Mouse (Mus musculus): ENCODE measurements around the gene Mettl21c. TPM values are rescaled to one million over a fixed set of nuclear protein-coding genes. Genes with fewer than 3 reads are reported as not detected.
"Not testable (repeated sequence)": the region's sequence is repeated elsewhere in the genome, so short reads cannot be mapped to it uniquely, and the experiment has no call there.

Gene Mettl21c
- polyA plus RNA-seq (2012; rRNA removed) = not detected in 2 replicates

- H3K27me3 ChIP-seq (ENCODE audit: control insufficient read depth, insufficient read depth, low read length) = no peaks in the 10 kb centered on the region
- no peaks in the 10 kb centered on the region for H3K4me1 ChIP-seq (ENCODE audit: control insufficient read depth, insufficient read depth, low read length)
- no peak within 1 kb of the TSS for H3K4me3 ChIP-seq (replicated peaks; ENCODE audit: insufficient read depth, low read depth, low read length)
- no peak for DNase-seq
- no peak within 1 kb of the TSS for H3K27ac ChIP-seq (ENCODE audit: insufficient read depth, low read length)
- TF ChIP-seq POLR2A (IDR thresholded peaks at IDR 0.05; ENCODE audit: borderline replicate concordance, insufficient read depth, low read length) (no peak), CTCF (IDR thresholded peaks at IDR 0.05; ENCODE audit: borderline replicate concordance, insufficient read depth, low read depth, low read length) (no peak)
These were observed at the start of gene Mettl21c for GRCm38 (mm10) chr1:44019934-44020333. Gene Mettl21c (minus strand): TSS chr1:44020034.

GRCm38 (mm10) chr1:44064625-44065024 is 44.8 kb upstream of the Mettl21c start:
- no peak overlapping the region for H3K27ac ChIP-seq (ENCODE audit: insufficient read depth, low read length)
- H3K4me3 ChIP-seq (replicated peaks; ENCODE audit: insufficient read depth, low read depth, low read length) = no peak overlapping the region
- WGBS = 0% methylated on average over 1 of the region's 1 CpGs
- H3K27me3 ChIP-seq (ENCODE audit: control insufficient read depth, insufficient read depth, low read length) = no peaks in the 10 kb centered on the region
- TF ChIP-seq POLR2A (IDR thresholded peaks at IDR 0.05; ENCODE audit: borderline replicate concordance, insufficient read depth, low read length) (no peak), CTCF (IDR thresholded peaks at IDR 0.05; ENCODE audit: borderline replicate concordance, insufficient read depth, low read depth, low read length) (no peak)
- peak; percentile 16 to 17 for DNase-seq
- no peaks in the 10 kb centered on the region for H3K4me1 ChIP-seq (ENCODE audit: control insufficient read depth, insufficient read depth, low read length)

- Histone ChIP-seq H3K27ac (ENCODE audit: insufficient read depth, low read length) (no peak overlapping the region), H3K4me3 (replicated peaks; ENCODE audit: insufficient read depth, low read depth, low read length) (no peak overlapping the region), H3K27me3 (ENCODE audit: control insufficient read depth, insufficient read depth, low read length) (no peaks in the 10 kb centered on the region), H3K4me1 (ENCODE audit: control insufficient read depth, insufficient read depth, low read length) (no peaks in the 10 kb centered on the region)
- 97% methylated on average over 6 of the region's 6 CpGs for WGBS
- TF ChIP-seq CTCF (IDR thresholded peaks at IDR 0.05; ENCODE audit: borderline replicate concordance, insufficient read depth, low read depth, low read length) (no peak), POLR2A (IDR thresholded peaks at IDR 0.05; ENCODE audit: borderline replicate concordance, insufficient read depth, low read length) (no peak)
- DNase-seq = no peak
These were observed 43.6 kb upstream of the Mettl21c start for GRCm38 (mm10) chr1:44063439-44063838.

DNA sequence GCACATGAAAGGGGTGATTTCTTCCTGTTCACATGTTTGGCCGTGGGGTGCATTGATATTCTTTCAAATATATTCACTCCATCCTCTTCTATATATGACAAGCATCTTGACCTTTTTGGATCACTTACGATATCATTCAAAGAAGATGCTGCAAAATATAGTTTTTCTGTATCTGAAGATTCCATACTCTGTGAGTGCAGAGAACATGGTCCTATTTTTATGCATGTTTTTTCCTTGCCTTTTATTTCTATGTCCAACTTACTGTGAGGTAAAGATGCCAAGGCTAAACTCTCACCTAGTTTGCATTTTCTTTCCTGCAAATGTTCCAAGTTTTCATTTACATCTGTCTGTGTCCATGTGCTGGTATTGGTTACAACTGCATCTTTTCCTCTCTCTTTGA is 42.0 kb upstream of the Mettl21c start, which contains the start of gene Gm8251:
Gm8251 (minus strand) TSS at position 101 of the 400 bp plus-strand sequence.
- Histone ChIP-seq H3K4me3 (replicated peaks; ENCODE audit: insufficient read depth, low read depth, low read length) (no peak within 1 kb of the TSS), H3K4me1 (ENCODE audit: control insufficient read depth, insufficient read depth, low read length) (no peaks in the 10 kb centered on the region), H3K27me3 (ENCODE audit: control insufficient read depth, insufficient read depth, low read length) (no peaks in the 10 kb centered on the region), H3K27ac (ENCODE audit: insufficient read depth, low read length) (no peak within 1 kb of the TSS)
- TF ChIP-seq POLR2A (IDR thresholded peaks at IDR 0.05; ENCODE audit: borderline replicate concordance, insufficient read depth, low read length) = no peak
- TF ChIP-seq CTCF (IDR thresholded peaks at IDR 0.05; ENCODE audit: borderline replicate concordance, insufficient read depth, low read depth, low read length) = no peak
- no peak for DNase-seq
- WGBS = 95% methylated on average over 2 of the region's 2 CpGs

DNA sequence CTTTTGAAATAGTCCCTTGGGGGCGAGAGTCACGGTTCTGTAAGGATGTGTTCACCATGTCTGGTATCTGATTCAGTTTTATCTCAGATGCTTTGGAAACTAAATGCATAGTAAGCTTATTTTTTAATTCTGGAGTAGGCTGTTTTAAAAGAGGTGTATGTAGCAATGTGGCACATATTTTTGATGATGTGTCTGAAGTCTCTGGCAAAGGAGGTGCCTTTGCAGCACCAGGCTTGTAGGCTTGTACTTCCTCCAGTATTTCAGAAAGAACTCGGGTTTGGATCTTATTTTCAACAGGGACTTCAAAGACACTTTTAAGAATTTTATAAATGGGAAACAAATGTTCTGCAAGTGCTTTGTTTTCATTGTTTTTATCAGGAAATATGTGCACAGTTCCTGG is 38.0 kb upstream of the Mettl21c start:
- no peak overlapping the region for H3K27ac ChIP-seq (ENCODE audit: insufficient read depth, low read length)
- DNase-seq = no peak
- H3K4me1 ChIP-seq (ENCODE audit: control insufficient read depth, insufficient read depth, low read length) = no peaks in the 10 kb centered on the region

DNA sequence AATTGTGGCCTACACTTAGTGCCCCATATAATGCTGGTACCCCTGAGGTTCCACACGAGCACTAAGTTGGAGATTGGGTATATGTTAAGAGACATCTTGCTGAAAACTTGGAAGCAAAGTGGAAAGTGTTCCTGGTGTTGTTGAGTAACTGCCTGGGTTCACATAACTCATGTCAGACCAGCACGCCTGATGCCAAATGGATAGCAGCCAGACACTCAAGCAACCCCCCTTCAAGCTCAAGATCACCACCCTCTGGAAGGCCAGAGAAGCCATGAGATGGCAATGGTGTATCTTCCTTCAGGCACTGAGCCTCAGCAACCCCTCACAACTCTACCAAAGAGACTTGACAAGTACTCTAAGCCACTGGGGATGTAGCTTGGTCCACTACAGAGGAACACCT is 26.7 kb upstream of the Mettl21c start:
- Histone ChIP-seq H3K27ac (ENCODE audit: insufficient read depth, low read length) (no peak overlapping the region), H3K4me1 (ENCODE audit: control insufficient read depth, insufficient read depth, low read length) (no peaks in the 10 kb centered on the region), H3K27me3 (ENCODE audit: control insufficient read depth, insufficient read depth, low read length) (no peaks in the 10 kb centered on the region), H3K4me3 (replicated peaks; ENCODE audit: insufficient read depth, low read depth, low read length) (no peak overlapping the region)
- no peak for TF ChIP-seq POLR2A (IDR thresholded peaks at IDR 0.05; ENCODE audit: borderline replicate concordance, insufficient read depth, low read length)
- TF ChIP-seq CTCF (IDR thresholded peaks at IDR 0.05; ENCODE audit: borderline replicate concordance, insufficient read depth, low read depth, low read length) = no peak
- DNase-seq = no peak
- whole genome bisulfite sequencing = 62% methylated on average over 2 of the region's 2 CpGs

More for the DNA sequence above, 38.0 kb upstream of the Mettl21c start:
- TF ChIP-seq POLR2A (IDR thresholded peaks at IDR 0.05; ENCODE audit: borderline replicate concordance, insufficient read depth, low read length) = no peak
- TF ChIP-seq CTCF (IDR thresholded peaks at IDR 0.05; ENCODE audit: borderline replicate concordance, insufficient read depth, low read depth, low read length) = no peak
- H3K27me3 ChIP-seq (ENCODE audit: control insufficient read depth, insufficient read depth, low read length) = no peaks in the 10 kb centered on the region
- H3K4me3 ChIP-seq (replicated peaks; ENCODE audit: insufficient read depth, low read depth, low read length) = no peak overlapping the region
- 90% methylated on average over 3 of the region's 3 CpGs for WGBS

DNA sequence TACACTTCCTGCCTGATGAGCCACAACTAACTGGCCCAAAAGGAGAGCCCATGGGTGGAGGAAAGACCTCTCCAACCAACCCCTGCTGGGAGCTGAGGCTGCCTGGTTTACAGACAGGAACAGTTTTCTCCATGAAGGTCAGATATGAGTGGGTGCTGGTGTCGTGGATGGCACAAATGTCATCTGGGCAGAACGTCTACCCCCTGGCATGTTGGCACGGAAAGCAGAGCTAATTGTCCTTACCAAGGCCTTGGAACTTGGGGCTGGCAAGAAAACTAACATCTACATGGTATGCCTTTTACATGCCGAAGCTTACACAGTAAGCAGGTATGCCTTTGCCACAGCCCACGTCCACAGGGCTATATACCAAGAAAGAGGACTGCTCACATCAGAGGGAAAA is 25.9 kb upstream of the Mettl21c start:
- WGBS = 55% methylated on average over 5 of the region's 5 CpGs
- not testable (repeated sequence) for H3K4me1 ChIP-seq (ENCODE audit: control insufficient read depth, insufficient read depth, low read length); DNase-seq

DNA sequence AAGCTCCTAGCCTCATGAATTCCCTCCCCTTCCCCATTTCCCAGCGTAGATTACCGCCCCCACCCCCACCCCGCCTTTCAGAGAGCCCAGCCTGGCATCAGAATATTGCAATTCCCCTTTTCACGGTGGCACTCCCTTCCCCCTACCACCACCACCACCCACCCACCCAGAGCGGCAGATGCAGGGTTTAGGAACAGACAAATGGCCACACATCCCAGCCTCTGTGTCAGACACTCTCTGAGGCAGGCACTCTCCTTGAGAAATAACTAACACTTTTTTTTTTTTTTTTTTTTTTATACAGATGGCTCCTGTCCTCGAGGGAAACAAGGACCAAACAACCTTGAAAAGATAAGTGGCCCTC is 22.7 kb upstream of the Mettl21c start:
- Histone ChIP-seq H3K4me1 (ENCODE audit: control insufficient read depth, insufficient read depth, low read length) (no peaks in the 10 kb centered on the region), H3K27me3 (ENCODE audit: control insufficient read depth, insufficient read depth, low read length) (no peaks in the 10 kb centered on the region), H3K4me3 (replicated peaks; ENCODE audit: insufficient read depth, low read depth, low read length) (no peak overlapping the region), H3K27ac (ENCODE audit: insufficient read depth, low read length) (no peak overlapping the region)
- 3% methylated on average over 6 of the region's 6 CpGs for WGBS
- DNase-seq = no peak
- TF ChIP-seq CTCF (IDR thresholded peaks at IDR 0.05; ENCODE audit: borderline replicate concordance, insufficient read depth, low read depth, low read length) (no peak), POLR2A (IDR thresholded peaks at IDR 0.05; ENCODE audit: borderline replicate concordance, insufficient read depth, low read length) (no peak)

More for the DNA sequence above, 25.9 kb upstream of the Mettl21c start:
- H3K27ac ChIP-seq (ENCODE audit: insufficient read depth, low read length); H3K4me3 ChIP-seq (replicated peaks; ENCODE audit: insufficient read depth, low read depth, low read length); H3K27me3 ChIP-seq (ENCODE audit: control insufficient read depth, insufficient read depth, low read length): not testable (repeated sequence)

Measured in cerebellum, adult 2 months (tissue).